Mouse (Mus musculus) bone marrow, adult 2 months (tissue): ENCODE measurements around the gene Irgc1.

ENCODE experiments used
- CTCF ChIP-seq: fragments of 200-500 bp; IDR thresholded peaks from 2 replicates; pipeline ENCODE4 v1.5.1; 2011; ENCODE audit warnings: low read length, control low read depth; ENCODE audit not compliant: control insufficient read depth, insufficient read depth
- POLR2A ChIP-seq: fragments of 200-500 bp; IDR thresholded peaks from 2 replicates; pipeline ENCODE4 v1.6.1; 2011; ENCODE audit warnings: low read depth, mild to moderate bottlenecking, control low read depth, low read length, borderline replicate concordance; ENCODE audit not compliant: control insufficient read depth

- TF ChIP-seq CTCF (no peak), POLR2A (no peak)
These were observed 30.3 kb upstream of the Irgc1 start for GRCm38 (mm10) chr7:24482208-24483020.
